Mouse (Mus musculus) hindbrain, embryonic 10.5 days (tissue): ENCODE data around the gene Gpa33. TPM values are rescaled to one million over a fixed set of nuclear protein-coding genes. Genes with fewer than 3 reads are reported as not detected.

Experiments
- DNase-seq: peaks from one replicate; pipeline ENCODE4 v3.0.0-alpha.2; 2017; ENCODE audit warnings: low spot score
- H3K27ac ChIP-seq: fragments of 300-500 bp; sonication (generic); 2 replicates; pipeline ENCODE4 v1.5.1; 2016; ENCODE audit warnings: mild to moderate bottlenecking, moderate library complexity
- H3K27me3 ChIP-seq: fragments of 300-500 bp; sonication (generic); 2 replicates; pipeline ENCODE4 v1.6.1; 2016; ENCODE audit warnings: mild to moderate bottlenecking; ENCODE audit not compliant: poor library complexity, insufficient read depth, severe bottlenecking
- H3K36me3 ChIP-seq: fragments of 300-500 bp; sonication (generic); 2 replicates; pipeline ENCODE4 v1.6.1; 2016; ENCODE audit warnings: mild to moderate bottlenecking, moderate library complexity
- H3K4me1 ChIP-seq: fragments of 300-500 bp; sonication (generic); replicated peaks from 2 replicates; pipeline ENCODE4 v1.6.1; 2016; ENCODE audit warnings: mild to moderate bottlenecking
- H3K4me3 ChIP-seq: fragments of 300-500 bp; sonication (generic); 2 replicates; pipeline ENCODE4 v1.5.1; 2016; ENCODE audit warnings: mild to moderate bottlenecking, moderate library complexity
- H3K9me3 ChIP-seq: fragments of 300-500 bp; sonication (generic); 2 replicates; pipeline ENCODE4 v1.6.1; 2016; ENCODE audit warnings: mild to moderate bottlenecking, moderate library complexity
- WGBS: fragments of 180-500 bp; shearing (Covaris S2); methylation state at CpG from one replicate; pipeline ENCODE4 v1.1.7; 2016; 5-methylcytosine and 5-hydroxymethylcytosine counted together
- polyA plus RNA-seq: library from polyadenylated mRNA; unstranded; fragments of >200 nt; fragmentation: Nextera tagmentation; extraction: Ambion mirVana; gene quantifications from 2 replicates; pipeline ENCODE4 v1.2.1, GENCODE M21; 2016

The Gpa33 gene
- polyA plus RNA-seq: 0.16 and 0.22 TPM in 2 replicates

GRCm38 (mm10) chr1:166130224-166130860, at the start of gene Gpa33:
TSS of gene Gpa33 (plus strand) at chr1:166130238.
- DNase-seq: no peak
- no peaks in the 10 kb centered on the region for H3K9me3 ChIP-seq
- peak within 1 kb of the TSS; percentile 35; the same call in 1 of the 2 replicates for H3K27ac ChIP-seq
- no peaks in the 10 kb centered on the region for H3K27me3 ChIP-seq
- no peaks in the 10 kb centered on the region for H3K36me3 ChIP-seq
- no peak within 1 kb of the TSS for H3K4me3 ChIP-seq
- peaks cover 44% of the 10 kb centered on the region for H3K4me1 ChIP-seq
- whole genome bisulfite sequencing: 82% methylated on average over 5 of the region's 5 CpGs

GRCm38 (mm10) chr1:166088446-166089170, 41.4 kb upstream of the Gpa33 start:
- Histone ChIP-seq H3K27ac (peak overlapping the region; percentile 29), H3K36me3 (no peaks in the 10 kb centered on the region), H3K4me3 (no peak overlapping the region), H3K9me3 (no peaks in the 10 kb centered on the region), H3K4me1 (peaks cover 13% of the 10 kb centered on the region; the same call in 1 of the 2 replicates), H3K27me3 (no peaks in the 10 kb centered on the region)
- no peak for DNase-seq
- WGBS: 75% methylated on average over 19 of the region's 19 CpGs

DNA sequence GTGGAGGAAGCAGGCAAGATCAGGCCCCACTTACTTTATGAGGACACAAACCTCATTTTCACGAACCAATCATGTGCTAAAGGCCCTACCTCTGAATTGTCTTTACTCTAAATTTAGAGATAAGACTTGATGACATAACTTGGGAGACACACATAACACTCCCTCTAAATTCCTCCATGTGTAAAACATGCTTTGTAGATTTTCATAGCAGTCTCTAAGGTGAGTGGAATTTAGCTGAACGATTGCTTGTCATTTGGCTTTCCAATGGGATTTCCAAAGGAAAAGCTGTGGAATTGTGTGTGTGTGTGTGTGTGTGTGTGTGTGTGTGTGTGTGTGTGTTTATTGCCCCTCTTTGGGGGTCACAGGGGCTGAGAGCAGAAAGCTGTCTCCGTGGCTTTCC, 40.7 kb upstream of the Gpa33 start:
- WGBS: 80% methylated on average over 3 of the region's 3 CpGs
- Histone ChIP-seq H3K27ac (peak overlapping the region; percentile 18; the same call in 1 of the 2 replicates), H3K4me3 (no peak overlapping the region), H3K4me1 (peaks cover 13% of the 10 kb centered on the region; the same call in 1 of the 2 replicates), H3K36me3 (no peaks in the 10 kb centered on the region), H3K9me3 (no peaks in the 10 kb centered on the region), H3K27me3 (no peaks in the 10 kb centered on the region)
- no peak for DNase-seq

- Histone ChIP-seq H3K4me3 (no peak overlapping the region), H3K9me3 (no peaks in the 10 kb centered on the region), H3K36me3 (no peaks in the 10 kb centered on the region), H3K4me1 (peaks cover 13% of the 10 kb centered on the region; the same call in 1 of the 2 replicates), H3K27ac (peak overlapping the region; percentile 35; the same call in 1 of the 2 replicates), H3K27me3 (no peaks in the 10 kb centered on the region)
- DNase-seq: peak; percentile 5
- WGBS: 61% methylated on average over 4 of the region's 4 CpGs
Observed at GRCm38 (mm10) chr1:166089739-166090138, 40.3 kb upstream of the Gpa33 start.

DNA sequence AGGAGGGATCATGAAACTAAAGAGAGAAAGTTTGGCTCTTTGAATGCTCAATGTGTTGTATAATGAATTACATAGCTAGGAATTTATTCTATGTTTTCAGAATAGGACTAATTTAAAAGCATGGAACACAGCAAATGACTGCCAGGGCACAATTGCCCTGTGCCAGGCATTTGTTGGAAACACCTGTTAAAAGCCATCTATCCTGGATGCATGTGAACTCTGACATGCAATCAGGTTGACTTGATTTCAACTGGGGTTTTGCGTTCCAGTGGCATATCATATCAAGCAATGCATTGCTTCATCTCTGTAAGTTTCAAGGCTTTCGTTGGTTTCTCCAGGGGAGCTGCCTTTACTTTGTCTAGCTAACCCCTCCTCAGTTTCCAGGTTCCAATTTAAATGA, 39.7 kb upstream of the Gpa33 start:
- H3K9me3 ChIP-seq: 0 out of 2 replicates have a peak, but pooled peaks cover 2% of the 10 kb centered on the region
- H3K4me1 ChIP-seq: peaks cover 13% of the 10 kb centered on the region; the same call in 1 of the 2 replicates
- no peak overlapping the region for H3K4me3 ChIP-seq
- no peak overlapping the region for H3K27ac ChIP-seq
- no peaks in the 10 kb centered on the region for H3K27me3 ChIP-seq
- DNase-seq: no peak
- H3K36me3 ChIP-seq: no peaks in the 10 kb centered on the region
- WGBS: 92% methylated on average over 2 of the region's 2 CpGs

DNA sequence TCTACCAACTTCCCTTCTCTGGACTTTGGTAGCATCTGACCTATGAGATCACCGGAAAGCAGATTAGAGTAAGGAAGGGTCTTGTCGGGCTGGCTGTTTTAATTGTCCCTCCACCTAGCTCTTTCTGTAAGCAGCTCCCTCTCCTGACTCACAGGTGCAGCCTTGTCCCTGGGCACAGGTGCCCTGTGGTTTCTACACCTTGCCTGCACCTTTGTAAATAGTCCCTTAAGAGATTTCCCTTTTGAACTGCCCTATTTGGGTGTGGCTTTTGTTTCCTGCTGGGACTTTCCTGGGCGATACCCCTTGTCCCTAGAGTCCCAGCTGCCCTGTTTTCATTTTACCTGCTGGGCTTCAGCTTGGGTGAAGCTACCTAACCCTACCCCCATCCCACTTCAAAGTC, 35.6 kb upstream of the Gpa33 start:
- WGBS: 87% methylated on average over 3 of the region's 3 CpGs

DNA sequence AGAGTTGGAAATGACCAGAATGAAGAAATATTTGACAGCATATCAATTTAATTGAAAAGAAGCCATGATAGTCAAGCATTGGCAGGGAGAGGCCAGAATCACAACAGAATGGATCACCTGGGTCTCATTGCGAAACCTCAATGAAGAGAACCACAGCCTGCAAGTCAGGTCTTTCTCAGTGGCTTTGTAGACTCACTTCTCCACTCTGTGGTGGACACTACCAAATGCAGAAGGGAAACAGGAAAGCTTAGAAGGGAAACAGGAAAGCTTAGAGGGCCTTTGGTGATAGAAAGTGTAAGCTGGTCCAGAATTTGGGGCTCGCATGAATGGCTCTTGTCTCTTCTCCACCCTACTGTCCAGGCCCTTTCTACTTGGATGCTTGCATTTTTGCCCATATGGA, 31.9 kb upstream of the Gpa33 start:
- Histone ChIP-seq H3K4me1 (peaks cover 4% of the 10 kb centered on the region), H3K4me3 (no peak overlapping the region), H3K27ac (no peak overlapping the region), H3K27me3 (0 out of 2 replicates have a peak, but pooled peaks cover 11% of the 10 kb centered on the region), H3K9me3 (0 out of 2 replicates have a peak, but pooled peaks cover 3% of the 10 kb centered on the region), H3K36me3 (peaks cover 10% of the 10 kb centered on the region; the same call in 1 of the 2 replicates)
- no peak for DNase-seq
- 97% methylated on average over 2 of the region's 2 CpGs for WGBS

More for the DNA sequence above, 35.6 kb upstream of the Gpa33 start:
- no peak overlapping the region for H3K27ac ChIP-seq
- no peak overlapping the region for H3K4me3 ChIP-seq
- peaks cover 1% of the 10 kb centered on the region; the same call in 1 of the 2 replicates for H3K36me3 ChIP-seq
- 0 out of 2 replicates have a peak, but pooled peaks cover 10% of the 10 kb centered on the region for H3K27me3 ChIP-seq
- no peak for DNase-seq
- peaks cover 6% of the 10 kb centered on the region; the same call in 1 of the 2 replicates for H3K4me1 ChIP-seq
- 0 out of 2 replicates have a peak, but pooled peaks cover 3% of the 10 kb centered on the region for H3K9me3 ChIP-seq

GRCm38 (mm10) chr1:166102920-166103608, 27.0 kb upstream of the Gpa33 start:
- 55% methylated on average over 11 of the region's 11 CpGs for WGBS
- 0 out of 2 replicates have a peak, but pooled peaks cover 11% of the 10 kb centered on the region for H3K27me3 ChIP-seq
- H3K4me1 ChIP-seq: peaks cover 11% of the 10 kb centered on the region
- peak overlapping the region; percentile 78 for H3K27ac ChIP-seq
- DNase-seq: peak; percentile 64
- no peaks in the 10 kb centered on the region for H3K9me3 ChIP-seq
- H3K36me3 ChIP-seq: peaks cover 10% of the 10 kb centered on the region; the same call in 1 of the 2 replicates
- H3K4me3 ChIP-seq: no peak overlapping the region

GRCm38 (mm10) chr1:166104858-166105257, 25.2 kb upstream of the Gpa33 start:
- Histone ChIP-seq H3K27ac (no peak overlapping the region), H3K27me3 (no peaks in the 10 kb centered on the region), H3K4me1 (peaks cover 11% of the 10 kb centered on the region), H3K36me3 (0 out of 2 replicates have a peak, but pooled peaks cover 7% of the 10 kb centered on the region), H3K4me3 (no peak overlapping the region), H3K9me3 (no peaks in the 10 kb centered on the region)
- DNase-seq: no peak
- 92% methylated on average over 3 of the region's 3 CpGs for WGBS

- Histone ChIP-seq H3K4me1 (peaks cover 11% of the 10 kb centered on the region), H3K9me3 (no peaks in the 10 kb centered on the region)
- 87% methylated on average over 6 of the region's 6 CpGs for WGBS
Observed at GRCm38 (mm10) chr1:166105464-166105863, 24.6 kb upstream of the Gpa33 start.

DNA sequence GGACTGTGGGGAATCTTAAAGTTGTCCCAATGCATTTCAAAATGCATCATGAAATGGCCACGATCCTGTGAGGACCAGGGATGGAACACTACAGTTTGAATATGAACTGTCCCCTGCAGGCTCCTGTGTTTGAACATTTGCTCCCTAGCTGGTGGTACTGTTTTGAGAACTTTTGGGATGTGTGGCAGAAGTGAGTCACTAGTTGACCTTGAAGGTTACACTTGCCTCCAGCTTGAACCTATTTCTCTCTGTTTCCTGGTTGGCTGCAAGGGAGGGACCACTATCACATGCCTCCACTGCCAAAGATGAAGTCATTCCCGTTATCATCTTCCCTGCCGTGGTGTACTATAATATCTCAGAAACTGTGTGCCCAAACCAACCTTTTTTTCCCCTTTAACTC, 15.1 kb upstream of the Gpa33 start:
- H3K4me3 ChIP-seq: no peak overlapping the region
- no peaks in the 10 kb centered on the region for H3K36me3 ChIP-seq
- H3K9me3 ChIP-seq: no peaks in the 10 kb centered on the region
- H3K4me1 ChIP-seq: 0 out of 2 replicates have a peak, but pooled peaks cover 5% of the 10 kb centered on the region
- H3K27me3 ChIP-seq: no peaks in the 10 kb centered on the region
- no peak for DNase-seq
- 89% methylated on average over 3 of the region's 3 CpGs for WGBS
- no peak overlapping the region for H3K27ac ChIP-seq

More at GRCm38 (mm10) chr1:166105464-166105863, 24.6 kb upstream of the Gpa33 start:
- no peak overlapping the region for H3K4me3 ChIP-seq
- H3K27ac ChIP-seq: no peak overlapping the region
- H3K36me3 ChIP-seq: 0 out of 2 replicates have a peak, but pooled peaks cover 7% of the 10 kb centered on the region
- H3K27me3 ChIP-seq: no peaks in the 10 kb centered on the region
- DNase-seq: no peak

DNA sequence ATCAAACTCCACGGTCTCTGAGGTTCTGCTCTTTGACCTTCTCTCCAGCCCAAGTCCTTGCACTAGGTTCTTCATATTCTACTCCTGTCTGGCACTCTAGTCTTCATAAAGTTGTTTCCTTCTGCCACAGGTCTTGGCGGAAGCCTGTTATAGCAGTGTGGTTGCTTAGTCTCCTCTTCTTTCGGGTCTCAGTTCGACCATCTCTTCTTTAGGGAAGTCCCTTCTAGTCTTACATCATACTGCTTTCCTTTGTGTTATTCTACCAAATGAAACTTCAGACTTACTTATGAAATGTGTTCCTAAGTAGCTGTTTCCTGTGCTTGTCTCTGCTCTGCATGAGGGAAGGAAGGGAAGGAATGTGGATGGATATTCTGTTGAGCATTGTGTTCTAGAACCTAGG, 14.3 kb upstream of the Gpa33 start:
- Histone ChIP-seq H3K4me3 (no peak overlapping the region), H3K27me3 (no peaks in the 10 kb centered on the region), H3K9me3 (no peaks in the 10 kb centered on the region), H3K4me1 (0 out of 2 replicates have a peak, but pooled peaks cover 5% of the 10 kb centered on the region), H3K27ac (no peak overlapping the region), H3K36me3 (no peaks in the 10 kb centered on the region)
- WGBS: 92% methylated on average over 4 of the region's 4 CpGs
- no peak for DNase-seq
